Mouse (Mus musculus) spleen, adult 2 months (tissue): ENCODE results near the gene Anapc15. TPM values are rescaled to one million over a fixed set of nuclear protein-coding genes. Genes with fewer than 3 reads are reported as not detected.
A peak's percentile ranks its signal among the peaks of the same experiment; 100 is the strongest.
"Not testable (repeated sequence)": the region's sequence is repeated elsewhere in the genome, so short reads cannot be mapped to it uniquely, and the experiment has no call there.

ENCODE experiments used
- DNase-seq, 2 experiments: peaks; one replicate each; pipeline versions ENCODE4 v3.0.0 to v3.0.0-alpha.2; 2012 to 2021; ENCODE audit warnings: low spot score in 2 of 2, low read depth in 1 of 2
- H3K27ac ChIP-seq: fragments of 200-500 bp; 2 replicates; pipeline ENCODE4 v1.5.1; 2012; ENCODE audit warnings: low read length, inconsistent platforms; ENCODE audit not compliant: insufficient read depth
- H3K27me3 ChIP-seq: fragments of 200-500 bp; 2 replicates; pipeline ENCODE4 v1.6.1; 2012; ENCODE audit warnings: mild to moderate bottlenecking, moderate library complexity, low read length, inconsistent platforms; ENCODE audit not compliant: control insufficient read depth, insufficient read depth
- H3K36me3 ChIP-seq: fragments of 200-500 bp; 2 replicates; pipeline ENCODE4 v1.6.1; 2012; ENCODE audit warnings: mild to moderate bottlenecking, low read length, inconsistent platforms; ENCODE audit not compliant: control insufficient read depth, insufficient read depth
- H3K4me1 ChIP-seq: fragments of 200-500 bp; 2 replicates; pipeline ENCODE4 v1.6.1; 2011; ENCODE audit warnings: inconsistent platforms; ENCODE audit not compliant: control insufficient read depth, insufficient read depth, insufficient read length
- H3K4me3 ChIP-seq: fragments of 200-500 bp; 2 replicates; pipeline ENCODE4 v1.5.1; 2011; ENCODE audit warnings: mild to moderate bottlenecking, inconsistent platforms; ENCODE audit not compliant: insufficient read depth, insufficient read length; ENCODE audit errors: extremely low read depth
- CTCF ChIP-seq: fragments of 200-500 bp; IDR thresholded peaks from 2 replicates; pipeline ENCODE4 v1.5.1; 2011; ENCODE audit warnings: mild to moderate bottlenecking, inconsistent platforms; ENCODE audit not compliant: insufficient read depth, insufficient read length, insufficient replicate concordance; ENCODE audit errors: extremely low read depth
- POLR2A ChIP-seq: fragments of 200-500 bp; IDR thresholded peaks from 2 replicates; pipeline ENCODE4 v1.6.1; 2011; ENCODE audit warnings: low read depth, low read length, inconsistent platforms
- WGBS: fragments of 180-500 bp; shearing (Covaris S2); methylation state at CpG from one replicate; pipeline ENCODE4 v1.1.7; 2018; 5-methylcytosine and 5-hydroxymethylcytosine counted together
- polyA plus RNA-seq: library from polyadenylated mRNA; depleted of rRNA; stranded (reverse); fragments of >200 nt; gene quantifications from 2 replicates; pipeline ENCODE4 v1.2.3, GENCODE M21; 2012

Anapc15 gene
- polyA plus RNA-seq, 1 experiment = 37.1 TPM

DNA sequence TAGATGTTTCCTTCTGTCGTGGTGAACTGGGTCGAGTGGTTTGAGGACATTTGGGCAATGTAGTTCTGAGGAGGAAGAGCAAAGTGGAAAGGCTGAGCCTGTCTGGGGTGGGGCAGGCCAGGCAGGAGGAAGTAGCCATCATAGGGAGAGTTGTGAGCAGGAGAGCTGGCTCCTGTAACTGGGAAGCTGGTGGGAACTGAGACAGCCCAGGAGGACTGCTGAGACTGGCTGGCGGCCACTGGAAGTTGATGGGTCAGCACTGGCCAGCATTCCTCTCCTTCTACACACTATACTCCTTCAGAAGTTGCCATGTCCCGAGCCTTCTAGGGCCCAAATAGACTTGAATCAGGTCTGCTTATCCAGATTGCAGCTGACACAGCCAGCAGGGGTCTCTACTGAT is 44.9 kb downstream of the Anapc15 start:
- peaks cover 4% of the 10 kb centered on the region; the same call in 1 of the 2 replicates for H3K4me1 ChIP-seq
- no peak for TF ChIP-seq POLR2A
- TF ChIP-seq CTCF = no peak
- H3K36me3 ChIP-seq = peaks cover 17% of the 10 kb centered on the region
- H3K27ac ChIP-seq = peak overlapping the region; percentile 20; the same call in 1 of the 2 replicates
- 44% methylated on average over 4 of the region's 4 CpGs for WGBS
- H3K27me3 ChIP-seq = no peaks in the 10 kb centered on the region
- no peak for DNase-seq
- no peak overlapping the region for H3K4me3 ChIP-seq

DNA sequence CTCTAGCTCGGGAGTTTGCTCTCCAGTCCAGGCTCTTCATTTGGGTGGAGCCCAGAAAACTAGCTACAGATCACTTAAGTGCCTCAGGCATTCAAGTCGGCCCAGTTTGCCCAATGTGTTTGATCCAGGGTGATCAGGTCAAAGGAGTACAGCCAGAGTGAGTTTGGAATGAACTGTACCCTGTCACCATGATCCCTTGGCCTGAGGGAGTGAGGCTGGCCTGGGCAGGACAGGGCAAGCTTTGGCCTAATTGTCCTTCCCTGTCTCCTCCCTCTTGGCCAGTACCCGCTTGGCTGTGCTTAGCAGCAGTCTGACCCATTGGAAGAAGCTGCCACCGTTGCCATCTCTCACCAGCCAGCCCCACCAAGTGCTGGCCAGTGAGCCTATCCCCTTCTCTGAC is 46.6 kb downstream of the Anapc15 start:
- WGBS = 90% methylated on average over 4 of the region's 4 CpGs
- H3K27ac ChIP-seq = no peak overlapping the region
- TF ChIP-seq POLR2A (no peak), CTCF (no peak)
- H3K4me1 ChIP-seq = peaks cover 4% of the 10 kb centered on the region; the same call in 1 of the 2 replicates
- no peak for DNase-seq
- H3K27me3 ChIP-seq = no peaks in the 10 kb centered on the region
- H3K4me3 ChIP-seq = no peak overlapping the region
- peaks cover 20% of the 10 kb centered on the region for H3K36me3 ChIP-seq

DNA sequence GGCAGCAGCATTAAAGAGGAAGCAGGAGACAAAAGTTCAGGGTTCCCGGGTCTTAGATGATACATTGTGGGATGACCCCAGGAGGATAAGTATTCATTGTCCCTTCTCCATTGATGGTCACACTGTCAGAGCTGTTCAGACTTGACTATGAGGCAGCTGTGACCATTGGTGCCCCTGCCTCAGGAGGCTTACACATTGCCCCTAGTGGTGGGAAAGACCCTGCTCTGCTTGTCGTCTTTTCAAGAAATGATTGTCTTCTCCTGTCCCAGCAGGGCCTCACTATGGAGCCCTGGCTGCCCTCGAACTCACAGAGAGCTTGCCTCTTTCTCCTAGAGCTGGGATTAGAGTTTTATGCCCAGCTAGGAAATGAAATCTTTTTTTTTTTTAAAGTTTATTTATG is 48.5 kb downstream of the Anapc15 start:
- WGBS = 79% methylated on average over 3 of the region's 3 CpGs
- Histone ChIP-seq H3K27ac (no peak overlapping the region), H3K27me3 (no peaks in the 10 kb centered on the region), H3K36me3 (peaks cover 20% of the 10 kb centered on the region), H3K4me1 (0 out of 2 replicates have a peak, but pooled peaks cover under 1% of the 10 kb centered on the region), H3K4me3 (no peak overlapping the region)
- TF ChIP-seq POLR2A = no peak
- no peak for TF ChIP-seq CTCF
- DNase-seq = no peak

- TF ChIP-seq POLR2A (no peak), CTCF (peak; percentile 63; the same call in 1 of the 2 replicates)
- DNase-seq = peak in 1 of 2 experiments; percentile 51
- Histone ChIP-seq H3K27ac (no peak overlapping the region), H3K36me3 (peaks cover 3% of the 10 kb centered on the region), H3K4me3 (no peak overlapping the region), H3K4me1 (no peaks in the 10 kb centered on the region), H3K27me3 (no peaks in the 10 kb centered on the region)
- 48% methylated on average over 1 of the region's 1 CpGs for WGBS
Observed at GRCm38 (mm10) chr7:101918071-101918470, 54.6 kb downstream of the Anapc15 start.

- H3K36me3 ChIP-seq, H3K27ac ChIP-seq, H3K4me1 ChIP-seq, DNase-seq, H3K27me3 ChIP-seq, H3K4me3 ChIP-seq: not testable (repeated sequence)
Observed at GRCm38 (mm10) chr7:101925892-101926291, 62.4 kb downstream of the Anapc15 start.

- H3K4me3 ChIP-seq = no peak overlapping the region
- TF ChIP-seq CTCF = no peak
- no peak for TF ChIP-seq POLR2A
- 86% methylated on average over 3 of the region's 3 CpGs for WGBS
- no peaks in the 10 kb centered on the region for H3K27me3 ChIP-seq
- no peaks in the 10 kb centered on the region; the same call in 1 of the 2 replicates for H3K4me1 ChIP-seq
- H3K36me3 ChIP-seq = no peaks in the 10 kb centered on the region
- no peak overlapping the region for H3K27ac ChIP-seq
- no peak for DNase-seq
Observed at GRCm38 (mm10) chr7:101928093-101928492, 64.6 kb downstream of the Anapc15 start.

- Histone ChIP-seq H3K27ac (no peak overlapping the region), H3K4me3 (no peak overlapping the region), H3K4me1 (peaks cover 2% of the 10 kb centered on the region), H3K27me3 (no peaks in the 10 kb centered on the region), H3K36me3 (no peaks in the 10 kb centered on the region)
- WGBS = 91% methylated on average over 1 of the region's 1 CpGs
- no peak for DNase-seq
- no peak for TF ChIP-seq POLR2A
- TF ChIP-seq CTCF = no peak
Observed at GRCm38 (mm10) chr7:101932551-101932950, 69.0 kb downstream of the Anapc15 start.
